Mouse (Mus musculus) brain, embryonic 14.5 days (tissue): ENCODE measurements around the gene Gpc4.

Experiments
- CTCF ChIP-seq: fragments of 200-500 bp; IDR thresholded peaks from 2 replicates; pipeline ENCODE4 v1.5.1; 2012; ENCODE audit warnings: inconsistent platforms, mild to moderate bottlenecking, moderate library complexity, borderline replicate concordance; ENCODE audit not compliant: insufficient read depth, insufficient read length; ENCODE audit errors: extremely low read depth
- POLR2A ChIP-seq: fragments of 200-500 bp; IDR thresholded peaks from 2 replicates; pipeline ENCODE4 v1.6.1; 2012; ENCODE audit warnings: mild to moderate bottlenecking, inconsistent platforms, borderline replicate concordance; ENCODE audit not compliant: poor library complexity, insufficient read depth, insufficient read length, severe bottlenecking; ENCODE audit errors: extremely low read depth

- TF ChIP-seq CTCF (no peak), POLR2A (no peak)
Observed at GRCm38 (mm10) chrX:52138033-52138432, 27.0 kb downstream of the Gpc4 start.
